Mouse (Mus musculus) C2C12 (cell line): ENCODE results near the gene Rpl9-ps6.

Experiments
- CEBPB ChIP-seq: IDR thresholded peaks from one replicate; pipeline ENCODE4 v1.6.1; 2011; ENCODE audit warnings: low read depth, mild to moderate bottlenecking, control low read depth, moderate library complexity
- CTCF ChIP-seq: IDR thresholded peaks from one replicate; pipeline ENCODE4 v1.5.1; 2011; ENCODE audit not compliant: control insufficient read depth, insufficient read depth, insufficient read length
- FOSL1 ChIP-seq: IDR thresholded peaks from one replicate; pipeline ENCODE4 v1.8.0; 2011; ENCODE audit warnings: mild to moderate bottlenecking, low read length; ENCODE audit not compliant: poor library complexity, insufficient read depth, severe bottlenecking
- MAX ChIP-seq: IDR thresholded peaks from one replicate; pipeline ENCODE4 v1.6.1; 2011; ENCODE audit warnings: mild to moderate bottlenecking, control low read depth
- MYOD1 ChIP-seq: IDR thresholded peaks from one replicate; pipeline ENCODE4 v1.6.1; 2011; ENCODE audit warnings: low read depth; ENCODE audit not compliant: control insufficient read depth, insufficient read length
- MYOG ChIP-seq: IDR thresholded peaks from one replicate; pipeline ENCODE4 v1.6.1; 2011; ENCODE audit not compliant: control insufficient read depth, insufficient read length; ENCODE audit errors: extremely low read depth
- USF1 ChIP-seq: IDR thresholded peaks from one replicate; pipeline ENCODE4 v1.6.1; 2011; ENCODE audit warnings: low read depth, mild to moderate bottlenecking, control low read depth, moderate library complexity

- TF ChIP-seq CTCF = no peak
- no peak for TF ChIP-seq MAX
- TF ChIP-seq MYOG = no peak
- TF ChIP-seq USF1 = no peak
- no peak for TF ChIP-seq CEBPB
- no peak for TF ChIP-seq MYOD1
- no peak for TF ChIP-seq FOSL1
Measured at GRCm38 (mm10) chr19:32467325-32467724, 947 bp upstream of the Rpl9-ps6 start.
